Mouse (Mus musculus) thymus, postnatal 4 days (tissue): Measurements from ENCODE around the gene Gm10382.
"Not testable (repeated sequence)": the region's sequence is repeated elsewhere in the genome, so short reads cannot be mapped to it uniquely, and the experiment has no call there.

ENCODE experiments used
- DNase-seq: peaks from one replicate; pipeline ENCODE4 v3.0.0; 2021

Gm10382 gene

GRCm38 (mm10) chr5:125393622-125394603 lies 4.8 kb downstream of the Gm10382 start:
- peak; percentile 87 for DNase-seq

- DNase-seq = no peak
Observed at GRCm38 (mm10) chr5:125395008-125395407, 5.9 kb downstream of the Gm10382 start.

DNA sequence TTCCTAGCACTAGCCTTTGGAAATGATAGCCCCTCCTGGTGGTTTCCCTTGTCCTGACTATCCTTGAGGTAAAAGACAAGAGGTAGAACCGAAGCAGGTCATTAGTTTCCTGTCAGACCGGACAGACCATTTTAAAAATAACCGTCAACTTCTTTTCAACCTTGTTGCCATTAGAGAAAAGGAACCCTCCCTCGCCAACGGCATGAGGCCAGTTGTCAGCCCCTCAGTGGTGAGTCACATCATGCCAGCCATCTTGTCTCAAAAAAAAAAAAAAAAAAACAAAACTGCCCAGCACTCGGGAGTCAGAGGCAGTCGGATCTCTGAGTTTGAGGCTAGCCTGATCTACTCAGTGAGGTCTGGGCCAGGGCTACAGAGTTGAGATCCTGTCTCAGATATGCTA lies 11.8 kb downstream of the Gm10382 start:
- no peak for DNase-seq

GRCm38 (mm10) chr5:125402476-125402875 lies 13.4 kb downstream of the Gm10382 start:
- no peak for DNase-seq

DNA sequence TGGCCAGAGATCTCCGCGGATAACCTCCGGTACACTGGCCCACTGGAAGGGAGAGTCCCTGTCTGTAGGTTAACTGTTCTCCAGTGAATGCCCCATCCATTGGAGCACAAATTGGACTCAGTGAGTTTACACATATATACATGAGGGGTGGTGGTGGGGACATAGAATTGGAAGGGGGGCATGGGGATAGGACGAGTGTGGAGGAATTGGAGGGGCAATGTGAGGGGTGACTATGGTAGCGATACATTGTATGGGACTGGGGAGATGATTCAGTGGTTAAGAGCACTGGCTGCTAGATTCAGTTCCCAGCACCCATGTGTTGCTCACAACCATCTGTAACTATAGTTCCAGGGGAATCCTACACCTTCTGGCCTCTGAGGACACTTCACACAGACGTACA lies 13.9 kb downstream of the Gm10382 start:
- DNase-seq = no peak

GRCm38 (mm10) chr5:125403481-125404465 lies 14.7 kb downstream of the Gm10382 start:
- DNase-seq = peak; percentile 80

DNA sequence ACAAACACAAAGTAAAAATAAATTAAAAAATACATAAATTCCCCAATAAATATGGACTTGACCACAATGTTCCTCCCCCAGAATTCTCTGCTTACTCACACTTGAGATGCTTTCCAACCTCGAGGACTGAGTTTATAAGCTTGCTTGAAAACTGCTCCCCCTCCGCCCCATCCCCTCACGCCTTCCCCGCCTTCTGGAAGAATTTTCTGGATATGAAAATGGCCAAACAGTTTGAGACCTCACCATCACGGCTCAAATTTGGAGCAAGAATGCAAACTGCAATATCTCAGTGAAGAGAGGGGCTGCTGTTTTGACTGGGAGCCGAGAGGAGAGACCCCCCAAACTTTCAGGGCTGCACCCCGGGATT lies 15.4 kb downstream of the Gm10382 start:
- no peak for DNase-seq

DNA sequence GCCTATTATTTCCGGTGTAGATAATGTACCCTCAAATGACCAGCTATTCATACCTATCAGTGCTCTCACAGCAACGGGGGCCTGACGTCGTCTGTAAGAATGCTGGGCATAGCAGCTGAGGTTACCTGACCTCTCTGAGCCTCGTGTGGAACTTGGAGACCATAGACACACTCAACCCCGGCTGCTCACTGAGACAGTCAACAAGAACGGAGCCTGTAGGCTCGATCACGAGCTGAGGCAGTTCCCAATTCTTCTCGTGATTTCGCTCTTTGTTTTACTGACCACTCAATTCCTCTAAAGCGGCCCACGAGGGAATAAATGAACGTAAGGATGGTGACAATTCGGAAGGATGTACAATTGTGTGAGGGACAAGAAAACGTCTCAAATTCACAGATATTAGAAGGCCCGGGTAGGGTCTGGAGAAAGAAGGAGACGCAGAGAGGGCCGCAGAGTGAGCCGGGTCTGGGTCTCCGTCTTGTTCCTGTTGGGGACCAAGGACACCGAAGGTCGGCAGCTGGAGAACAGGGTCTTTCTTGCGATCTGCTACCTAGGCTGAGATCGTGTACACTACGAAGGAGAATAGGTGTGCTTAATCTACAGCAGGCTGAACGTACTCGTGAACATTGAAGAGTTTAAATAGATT lies 15.9 kb downstream of the Gm10382 start:
- DNase-seq = peak; percentile 61

GRCm38 (mm10) chr5:125405546-125406248 lies 16.6 kb downstream of the Gm10382 start:
- peak; percentile 88 for DNase-seq

DNA sequence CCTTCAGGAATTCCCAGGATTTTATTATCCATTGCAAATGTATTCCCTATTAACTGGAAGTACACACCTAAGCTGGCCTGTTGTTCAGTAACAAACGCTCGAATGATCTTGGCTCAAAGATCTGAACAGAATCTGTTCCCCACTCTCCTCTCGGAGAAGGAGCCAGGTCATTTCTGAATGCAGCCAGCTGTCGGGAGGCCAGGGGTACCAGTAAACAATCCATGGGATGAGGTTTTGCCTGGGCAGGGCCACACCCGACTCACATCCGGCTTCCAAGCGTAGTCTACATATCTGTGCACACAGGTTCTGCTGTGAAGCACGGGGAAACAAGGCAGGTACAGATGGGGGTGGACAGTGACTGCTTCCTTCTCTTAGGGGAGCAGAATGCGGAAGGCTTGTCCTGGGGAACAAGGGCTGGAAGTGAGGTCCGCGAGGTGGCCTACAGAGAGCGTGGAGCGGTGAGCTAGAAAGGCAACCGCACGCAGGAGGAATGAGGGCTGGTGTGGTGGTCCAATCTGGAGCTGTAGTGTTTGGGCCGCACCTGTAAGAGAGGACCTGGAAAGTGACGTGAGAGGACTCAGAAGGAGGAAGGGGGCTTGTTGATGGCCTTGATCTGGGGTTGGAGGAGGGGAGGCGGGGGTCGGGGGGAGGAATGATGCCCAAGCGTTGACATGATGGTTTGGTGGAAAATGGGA lies 17.3 kb downstream of the Gm10382 start:
- DNase-seq = peak; percentile 72

DNA sequence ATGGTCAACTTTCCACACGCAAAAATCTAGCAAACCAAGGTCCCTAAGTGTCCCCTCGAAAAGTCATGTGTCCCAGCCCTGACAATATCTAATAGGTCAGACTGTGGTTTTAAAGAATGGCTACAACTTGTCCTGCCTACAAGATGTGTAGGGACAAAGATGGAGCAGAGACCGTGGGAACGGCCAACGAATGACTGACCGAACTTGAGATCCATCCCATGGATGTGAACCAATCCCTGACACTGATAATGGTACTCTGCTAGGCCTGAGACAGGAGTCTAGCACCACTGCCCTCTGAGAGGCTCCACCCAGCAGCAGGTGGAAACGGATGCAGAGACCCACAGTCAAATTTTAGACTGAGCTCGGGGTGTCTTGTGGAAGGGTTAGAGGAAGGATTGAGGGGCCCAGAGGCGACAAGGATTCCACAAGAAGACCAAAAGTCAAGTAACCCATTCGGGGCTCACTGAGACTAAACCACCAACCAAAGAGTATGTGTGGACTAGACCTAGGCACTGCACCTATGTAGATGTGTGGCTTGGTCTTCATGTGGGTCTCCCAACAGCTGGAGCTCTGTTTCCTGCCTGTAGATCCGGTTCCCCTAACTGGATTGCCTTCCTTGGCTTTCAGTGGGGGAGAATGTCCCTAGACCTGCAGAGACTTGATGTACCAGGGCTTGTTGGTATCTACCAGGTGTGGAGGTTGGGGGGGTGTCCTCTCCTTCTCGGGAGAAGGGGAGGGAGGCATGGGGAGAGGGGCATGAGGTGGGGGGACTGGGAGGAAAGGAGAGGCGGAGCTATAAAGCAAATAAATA lies 18.1 kb downstream of the Gm10382 start:
- DNase-seq = no peak

- no peak for DNase-seq
Observed at GRCm38 (mm10) chr5:125407910-125408575, 18.9 kb downstream of the Gm10382 start.

GRCm38 (mm10) chr5:125408842-125409241 lies 19.7 kb downstream of the Gm10382 start:
- DNase-seq = peak; percentile 92

GRCm38 (mm10) chr5:125409348-125410090 lies 20.4 kb downstream of the Gm10382 start:
- peak; percentile 47 for DNase-seq

DNA sequence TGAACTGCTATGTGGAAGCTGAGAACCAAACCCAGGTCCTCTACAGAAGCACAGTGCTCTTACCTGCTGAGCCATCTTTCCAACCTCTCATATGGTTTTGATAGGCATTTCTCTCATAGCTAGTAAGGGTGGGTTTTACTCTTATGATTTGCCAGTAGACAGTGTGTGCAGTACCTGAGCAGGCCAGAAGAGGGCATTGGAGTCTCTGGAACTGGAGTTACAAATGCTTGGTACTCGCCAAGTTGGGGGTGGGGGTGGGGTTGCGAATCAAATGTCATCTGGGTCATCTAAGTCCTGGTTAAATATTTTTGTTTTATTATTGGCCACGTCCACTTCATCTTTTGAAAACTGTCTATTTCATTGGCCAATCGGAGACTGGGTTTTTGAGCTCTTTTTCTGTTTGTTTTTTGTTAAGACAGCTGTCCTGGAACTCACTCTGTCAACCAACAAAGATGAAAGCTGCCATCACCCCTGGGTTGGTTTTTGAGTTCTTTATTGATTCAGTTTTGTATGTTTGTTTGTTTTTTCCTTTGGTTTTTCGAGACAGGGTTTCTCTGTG lies 22.9 kb downstream of the Gm10382 start:
- peak; percentile 94 for DNase-seq

GRCm38 (mm10) chr5:125412536-125412935 lies 23.4 kb downstream of the Gm10382 start:
- DNase-seq = not testable (repeated sequence)

- no peak for DNase-seq
Observed at GRCm38 (mm10) chr5:125413763-125414162, 24.6 kb downstream of the Gm10382 start.

- no peak for DNase-seq
Observed at GRCm38 (mm10) chr5:125416183-125416582, 27.1 kb downstream of the Gm10382 start.

GRCm38 (mm10) chr5:125418636-125419035 lies 29.5 kb downstream of the Gm10382 start:
- DNase-seq = no peak
